Mouse (Mus musculus): ENCODE data around the gene Npw.
"Not testable (repeated sequence)": the region's sequence is repeated elsewhere in the genome, so short reads cannot be mapped to it uniquely, and the experiment has no call there.

Gene Npw

GRCm38 (mm10) chr17:24671346-24671745 lies 13.1 kb upstream of the Npw start:
- no peak for DNase-seq (ENCODE audit: low spot score)

GRCm38 (mm10) chr17:24670246-24670844 lies 12.1 kb upstream of the Npw start:
- DNase-seq (ENCODE audit: low spot score), result no peak

DNA sequence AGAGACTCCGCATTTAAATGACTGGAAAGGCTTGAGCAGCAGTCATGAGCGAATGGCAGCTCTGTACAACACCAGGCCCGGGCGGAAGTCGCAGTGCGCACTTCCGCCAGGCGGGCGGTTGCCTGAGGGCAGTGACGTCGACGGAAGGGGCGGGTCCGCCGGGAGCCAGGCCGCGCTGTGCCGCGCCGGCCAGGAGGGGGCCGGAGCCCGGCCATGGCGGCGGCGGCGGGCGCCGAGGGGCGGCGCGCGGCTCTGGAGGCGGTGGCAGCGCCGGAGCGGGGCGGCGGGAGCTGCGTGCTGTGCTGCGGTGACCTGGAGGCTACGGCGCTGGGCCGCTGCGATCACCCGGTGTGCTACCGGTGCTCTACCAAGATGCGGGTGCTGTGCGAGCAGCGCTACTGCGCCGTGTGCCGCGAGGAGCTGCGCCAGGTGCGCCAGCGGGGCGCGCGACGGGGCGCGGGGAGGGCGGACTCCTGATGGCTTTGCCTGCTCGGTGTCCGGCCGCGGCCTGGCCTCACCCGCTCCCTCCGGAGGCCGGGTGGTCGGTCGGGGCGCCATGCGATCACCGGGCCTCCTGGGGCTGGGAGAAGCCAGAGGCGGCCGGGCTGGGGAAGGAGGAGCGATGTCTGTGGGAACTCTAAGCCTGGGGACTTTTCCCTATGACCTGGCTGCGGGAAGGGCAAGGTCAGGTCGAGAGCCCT lies 11.4 kb upstream of the Npw start, which contains the start of gene Zfp598:
Zfp598 (plus strand) TSS at position 143 of the 701 bp plus-strand sequence.
- DNase-seq (ENCODE audit: low spot score), result peak; percentile 96

GRCm38 (mm10) chr17:24669214-24669544 lies 10.9 kb upstream of the Npw start:
- DNase-seq (ENCODE audit: low spot score), result not testable (repeated sequence)

DNA sequence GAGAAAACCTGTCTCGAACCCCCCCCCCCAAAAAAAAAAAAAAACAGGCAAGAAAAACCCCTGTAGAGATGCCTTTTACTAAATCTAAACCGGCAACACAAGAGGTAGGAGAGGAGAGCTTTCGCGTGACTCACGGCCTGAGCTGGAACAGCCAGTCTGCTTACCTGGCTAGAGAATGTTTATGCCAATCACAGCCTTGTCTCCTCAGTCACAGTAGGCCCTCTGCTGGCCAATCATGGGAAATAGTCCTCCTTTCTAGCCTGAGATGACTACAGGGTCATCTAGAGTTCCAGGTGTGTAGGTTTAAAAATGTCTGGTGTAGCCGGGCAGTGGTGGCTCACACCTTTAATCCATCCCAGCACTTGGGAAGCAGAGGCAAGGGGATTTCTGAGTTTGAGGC lies 9.2 kb upstream of the Npw start:
- no peak for DNase-seq (ENCODE audit: low spot score)

GRCm38 (mm10) chr17:24667011-24667410 lies 8.8 kb upstream of the Npw start:
- not testable (repeated sequence) for DNase-seq (ENCODE audit: low spot score)

- no peak for DNase-seq (ENCODE audit: low spot score)
Measured at GRCm38 (mm10) chr17:24654969-24655368, 3.3 kb downstream of the Npw start.

- DNase-seq (ENCODE audit: low spot score), result peak; percentile 75
Measured at GRCm38 (mm10) chr17:24653967-24654710, 4.1 kb downstream of the Npw start.

- DNase-seq (ENCODE audit: low spot score), result no peak
Measured at GRCm38 (mm10) chr17:24651835-24652234, 6.4 kb downstream of the Npw start.

DNA sequence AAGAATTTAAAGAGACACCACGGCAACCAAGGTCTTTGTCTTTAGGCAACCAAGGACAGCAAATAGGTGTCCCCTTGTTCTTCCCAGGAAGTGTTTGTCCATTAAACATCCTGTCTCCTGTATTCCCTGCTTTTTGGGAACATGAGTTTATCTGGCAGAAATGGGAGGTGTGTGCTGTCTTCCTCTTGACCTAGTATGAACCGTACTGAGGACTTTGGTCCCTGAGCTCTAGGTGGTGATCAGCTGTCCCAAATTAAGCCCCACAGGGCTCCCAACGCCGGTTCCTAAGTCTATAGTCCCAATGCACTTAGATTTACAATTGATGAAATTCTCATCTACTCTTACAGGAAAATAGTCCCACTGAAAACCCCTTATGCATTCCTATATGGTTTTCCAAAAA lies 7.5 kb downstream of the Npw start:
- DNase-seq (ENCODE audit: low spot score), result no peak

GRCm38 (mm10) chr17:24650070-24650616 lies 8.1 kb downstream of the Npw start, which contains the start of gene Slc9a3r2:
Gene Slc9a3r2, minus strand, starts transcription at chr17:24650327.
- no peak for DNase-seq (ENCODE audit: low spot score)

DNA sequence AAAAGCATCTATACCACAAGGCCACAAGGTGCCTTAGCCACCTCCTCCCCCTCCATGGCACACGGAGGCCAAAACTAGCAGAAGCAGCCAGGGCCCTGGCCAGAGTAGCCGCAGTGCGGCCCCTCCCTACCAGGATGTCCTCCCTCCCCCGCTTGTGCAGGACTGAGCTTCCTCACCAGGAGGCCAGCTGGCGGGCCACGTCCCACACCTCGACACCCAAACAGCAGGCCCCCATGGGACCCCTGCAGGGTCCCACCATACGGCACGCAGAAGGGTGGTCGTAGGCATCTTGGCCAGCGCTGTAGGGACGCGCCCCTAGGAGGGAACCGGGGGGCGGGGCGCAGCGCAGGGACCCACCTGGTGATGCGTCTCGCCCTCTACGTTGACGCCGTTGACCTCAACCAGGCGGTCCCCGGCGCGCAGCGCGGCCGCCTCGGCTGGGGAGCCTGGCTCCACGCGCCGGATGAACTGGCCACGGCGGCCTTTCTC lies 8.6 kb downstream of the Npw start:
- no peak for DNase-seq (ENCODE audit: low spot score)

- DNase-seq (ENCODE audit: low spot score), result no peak
Measured at GRCm38 (mm10) chr17:24648731-24649377, 9.4 kb downstream of the Npw start.

DNA sequence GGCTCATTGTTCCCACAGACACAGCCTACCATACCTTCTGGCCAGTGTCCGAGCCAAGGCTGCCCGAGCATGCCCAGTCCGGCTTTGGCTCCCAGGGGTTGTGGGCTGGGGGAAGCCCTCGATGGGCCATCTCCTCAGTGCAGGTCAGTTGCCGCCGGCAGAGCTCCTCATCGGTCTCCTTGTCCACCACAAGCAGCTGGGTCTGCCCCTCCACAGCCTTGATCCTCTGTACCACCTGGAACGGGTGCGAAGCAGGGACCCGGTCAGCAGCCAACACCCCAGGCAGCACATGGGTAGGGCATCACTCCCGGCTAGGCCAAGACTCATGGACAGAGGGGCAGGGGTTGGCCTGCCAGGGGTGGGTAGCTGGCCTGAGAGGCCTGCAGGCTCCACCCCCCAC lies 10.8 kb downstream of the Npw start:
- DNase-seq (ENCODE audit: low spot score), result no peak

DNA sequence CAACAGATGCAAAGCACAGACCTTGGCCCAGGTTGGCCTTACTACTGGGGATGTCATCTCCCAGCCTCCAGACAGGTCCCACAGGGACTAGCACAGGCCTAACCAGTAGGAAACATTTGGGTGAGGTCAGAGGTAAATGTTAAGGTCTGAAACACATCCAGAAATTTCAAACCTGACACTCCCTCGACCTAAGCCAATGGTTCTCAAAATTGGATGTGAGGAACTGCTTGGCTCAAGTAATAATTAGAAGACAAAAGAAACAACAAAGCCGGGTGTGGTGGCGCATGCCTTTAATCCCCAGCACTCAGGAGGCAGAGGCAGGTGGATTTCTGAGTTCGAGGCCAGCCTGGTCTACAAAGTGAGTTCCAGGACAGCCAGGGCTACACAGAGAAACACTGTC lies 11.9 kb downstream of the Npw start:
- no peak for DNase-seq (ENCODE audit: low spot score)

GRCm38 (mm10) chr17:24645916-24646315 lies 12.3 kb downstream of the Npw start:
- no peak for DNase-seq (ENCODE audit: low spot score)

DNA sequence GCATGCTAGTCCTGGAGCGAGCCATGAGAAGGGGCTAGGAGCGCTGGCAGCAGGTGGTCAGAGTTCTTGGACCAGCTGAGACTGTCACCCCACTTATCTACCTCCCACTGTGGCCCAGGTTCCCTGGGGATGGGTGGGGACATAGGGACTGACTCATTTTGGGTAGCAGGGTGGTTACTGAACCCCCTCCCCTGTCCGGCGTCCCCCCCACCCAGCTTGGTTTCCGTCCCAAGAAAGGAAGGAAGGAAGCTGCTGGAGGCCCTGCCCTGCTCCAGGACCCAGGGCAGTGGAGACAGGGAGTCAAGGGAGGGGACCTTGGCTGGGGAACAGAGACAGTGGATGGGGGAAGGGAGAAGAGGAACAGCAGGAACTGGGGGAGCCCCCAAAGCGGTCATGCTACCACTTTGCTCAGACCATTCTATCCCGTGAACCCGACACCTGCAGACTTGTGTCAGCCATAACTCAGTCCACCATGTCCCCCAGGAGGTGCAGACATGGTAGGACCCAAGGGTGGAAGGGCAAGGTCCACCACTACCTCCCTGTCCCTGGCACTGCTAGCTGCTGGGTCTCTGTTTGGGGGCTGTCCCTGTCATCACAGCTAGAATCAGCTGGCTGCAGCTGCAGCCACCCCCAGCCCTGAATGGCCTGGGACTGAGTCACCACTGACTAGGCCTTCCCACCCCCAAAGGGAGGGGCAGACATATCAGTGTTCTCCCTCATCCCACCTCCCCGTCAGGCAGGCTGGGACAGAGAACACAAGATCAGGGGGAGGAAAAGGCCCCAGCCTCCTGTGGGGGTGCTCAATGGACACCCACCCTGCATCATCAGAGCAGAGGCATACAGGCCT lies 13.2 kb downstream of the Npw start:
- no peak for DNase-seq (ENCODE audit: low spot score)

DNA sequence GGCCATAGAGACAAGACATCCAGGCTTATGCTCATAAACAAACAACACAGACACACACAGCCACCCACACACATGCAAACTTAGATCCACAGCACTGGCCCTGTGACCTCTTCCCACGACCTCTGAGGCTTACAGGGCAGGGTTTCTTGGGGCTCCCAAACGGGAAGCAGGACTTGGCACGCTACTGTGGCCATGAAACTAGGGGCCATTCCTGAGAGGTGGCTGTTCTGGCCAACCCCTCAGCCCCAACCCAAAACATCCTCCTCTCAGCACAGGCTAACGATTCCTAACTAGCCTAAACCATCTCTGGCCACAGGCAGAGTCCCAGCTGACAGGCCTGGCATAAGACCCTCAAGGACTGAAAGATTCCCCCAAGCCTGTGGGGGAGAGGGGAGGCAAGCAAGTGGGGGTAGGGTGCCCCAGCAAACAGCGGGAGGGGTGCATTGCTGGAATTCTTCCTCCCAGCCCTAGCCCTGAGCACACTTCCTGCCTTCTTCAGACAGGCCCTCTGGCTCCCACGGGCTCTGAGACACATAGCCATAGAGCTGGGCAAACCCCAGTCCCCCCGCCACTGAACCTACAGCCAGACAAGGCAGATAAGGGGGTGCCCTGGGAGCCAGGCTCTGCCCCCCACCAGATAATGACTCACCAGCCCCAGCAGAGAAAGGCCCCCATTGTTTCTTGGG lies 14.1 kb downstream of the Npw start:
- DNase-seq (ENCODE audit: low spot score), result no peak

DNA sequence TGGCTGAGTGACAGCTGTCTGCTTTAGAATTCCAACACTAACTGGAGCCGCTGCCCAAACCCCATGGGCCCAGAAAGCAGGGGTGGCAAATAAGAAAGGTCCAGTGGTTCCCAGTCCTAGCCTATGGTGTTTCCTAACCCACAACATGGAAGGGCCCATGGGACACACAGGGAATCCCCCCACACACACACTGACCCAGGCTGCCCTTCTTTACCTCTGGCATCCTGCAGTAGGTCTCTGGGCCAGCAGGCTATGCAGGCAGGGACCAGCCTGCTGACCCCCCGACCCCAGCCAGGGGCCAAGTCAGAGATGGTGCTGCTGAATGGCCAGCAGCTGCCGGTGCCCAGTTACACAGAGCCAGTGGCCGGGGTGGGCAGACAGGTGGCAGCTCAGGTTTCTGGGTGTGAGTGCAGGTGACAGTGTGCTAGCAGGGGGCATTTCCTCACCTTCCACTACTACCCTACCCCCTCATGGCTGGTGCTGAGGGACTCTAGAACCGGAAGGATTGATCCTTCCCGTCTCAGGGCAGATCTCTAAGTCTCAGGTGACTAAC lies 15.4 kb downstream of the Npw start:
- no peak for DNase-seq (ENCODE audit: low spot score)

DNA sequence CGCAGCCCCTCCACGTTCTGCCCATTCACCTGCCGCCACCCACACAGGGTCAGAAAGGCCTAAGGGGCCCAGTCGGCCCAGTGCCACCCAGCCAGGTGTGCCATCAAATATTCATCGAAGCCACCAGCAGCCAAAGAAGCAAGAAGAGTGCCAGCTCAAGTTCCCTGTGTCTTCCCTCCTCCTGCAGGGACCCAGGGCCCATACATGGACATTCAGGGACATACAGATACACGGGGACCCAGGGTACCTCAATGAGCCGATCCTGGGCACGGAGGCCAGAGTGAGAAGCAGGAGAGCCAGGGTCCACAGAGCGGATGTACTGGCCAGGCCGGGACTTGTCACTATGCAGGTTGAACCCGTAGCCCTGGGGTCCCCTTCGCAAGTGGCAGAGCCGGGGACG lies 16.3 kb downstream of the Npw start:
- no peak for DNase-seq (ENCODE audit: low spot score)

All from ovary, postnatal 14 days (tissue).